Mouse (Mus musculus) B cell, adult (primary cell): ENCODE results near the gene Setx. TPM values are rescaled to one million over a fixed set of nuclear protein-coding genes. Genes with fewer than 3 reads are reported as not detected.

Experiments used
- total RNA-seq: library from RNA; stranded (reverse); gene quantifications from 4 replicates; pipeline ENCODE4 v1.2.4, GENCODE M21; 2023; ENCODE audit not compliant: inconsistent age

Gene Setx
- 69.5 to 79.5 TPM (median 76.8 TPM) in 4 replicates for total RNA-seq

DNA sequence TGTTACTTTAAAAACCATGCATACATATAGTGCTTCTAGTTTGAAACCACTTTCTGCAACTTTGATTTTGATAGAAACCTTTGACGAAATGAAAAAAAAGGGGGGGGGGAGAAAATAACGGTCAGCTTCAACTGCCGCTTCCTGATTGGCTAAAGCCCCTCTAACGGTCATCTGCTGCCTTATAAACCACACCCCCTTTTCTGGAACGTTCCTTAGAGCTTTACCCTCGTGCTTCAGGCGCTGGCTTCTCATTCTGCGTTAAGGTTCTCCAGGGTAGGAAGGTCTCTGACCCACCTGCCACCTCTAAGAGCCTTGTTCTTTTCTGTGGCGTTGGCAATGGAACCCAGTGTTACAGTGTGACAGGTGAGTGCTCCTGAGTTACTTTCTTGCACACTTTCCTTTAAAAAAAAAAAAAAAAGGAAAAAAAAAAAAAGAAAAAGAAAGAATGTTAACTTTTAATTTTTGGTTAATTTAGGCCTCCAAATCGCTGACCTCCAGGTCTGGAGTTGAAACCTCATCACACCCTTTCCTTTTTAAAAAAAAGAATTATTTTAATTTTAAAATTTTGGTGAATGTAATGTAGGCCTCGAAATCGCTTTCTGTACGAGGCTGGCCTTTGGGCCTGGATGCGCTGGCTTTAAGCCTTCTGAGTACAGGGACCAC is at the start of gene Setx:
Gene Setx (plus strand): TSS at position 275 of the 663 bp plus-strand sequence.

Other genes starting within 250 kb of the Setx start
- gene Barhl1, start 207.5 kb upstream of the Setx start, total RNA-seq, result not detected in 4 replicates
- 0.71 TPM in 1 of 4 replicates, not detected in the others for gene Cfap77, start 69.1 kb upstream of the Setx start, total RNA-seq
- gene Ttf1, start 63.9 kb upstream of the Setx start, total RNA-seq, result 32.2 to 34.8 TPM (median 33.1 TPM) in 4 replicates
- gene Ntng2, start 128.8 kb downstream of the Setx start, total RNA-seq, result 5.3 to 8.7 TPM (median 6.7 TPM) in 4 replicates
- 39.2 to 53.5 TPM (median 46.1 TPM) in 4 replicates for gene Med27, start 222.6 kb downstream of the Setx start, total RNA-seq